Mouse (Mus musculus) large intestine, adult 2 months (tissue): ENCODE data around the gene Dusp16. TPM values are rescaled to one million over a fixed set of nuclear protein-coding genes. Genes with fewer than 3 reads are reported as not detected.
A peak's percentile ranks its signal among the peaks of the same experiment; 100 is the strongest.

Experiments
- DNase-seq: peaks from one replicate; pipeline ENCODE4 v3.0.0-alpha.2; 2012; ENCODE audit warnings: low read depth, low spot score
- WGBS: fragments of 180-500 bp; shearing (Covaris S2); methylation state at CpG from one replicate; pipeline ENCODE4 v1.1.7; 2018; 5-methylcytosine and 5-hydroxymethylcytosine counted together
- polyA plus RNA-seq: library from polyadenylated mRNA; depleted of rRNA; stranded (reverse); fragments of >200 nt; gene quantifications from 2 replicates; pipeline ENCODE4 v1.2.3, GENCODE M21; 2012

The Dusp16 gene
- polyA plus RNA-seq, 1 experiment, result 9.3 TPM

DNA sequence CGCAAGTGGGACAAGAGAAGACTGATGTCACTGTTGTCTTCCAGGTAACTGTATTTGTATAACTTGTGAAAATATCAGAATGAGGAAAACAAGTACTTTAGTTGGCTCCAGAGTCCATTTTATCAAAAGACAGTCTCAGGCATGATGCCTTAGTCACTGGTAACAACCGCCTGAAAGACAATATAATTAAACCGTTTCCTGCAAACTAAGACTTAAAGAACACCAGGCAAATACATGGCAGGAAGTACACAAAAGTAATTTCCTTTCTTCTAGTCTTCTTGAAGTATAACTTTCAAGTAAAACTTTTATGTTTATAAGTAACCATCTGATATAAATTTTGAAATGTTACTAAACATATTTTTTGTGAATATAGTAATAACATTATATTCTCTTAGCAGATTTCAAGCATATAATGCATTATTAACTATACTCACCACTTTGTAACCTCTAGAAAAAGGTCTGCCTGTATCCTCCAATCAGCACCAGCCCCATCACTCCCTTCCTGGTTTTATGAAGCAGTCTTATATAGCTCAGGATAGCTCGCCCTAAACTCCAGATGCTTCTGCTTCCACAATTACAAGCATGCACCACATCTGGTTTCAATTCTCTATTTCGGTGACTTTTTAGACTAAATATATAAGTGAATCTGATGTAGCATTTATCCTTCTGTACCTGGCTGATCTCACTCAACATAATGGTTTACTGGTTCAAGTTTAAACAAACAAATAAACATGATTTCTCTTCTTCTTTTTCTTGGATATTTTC, 40.4 kb downstream of the Dusp16 start:
- WGBS, result 56% methylated on average over 5 of the region's 5 CpGs

DNA sequence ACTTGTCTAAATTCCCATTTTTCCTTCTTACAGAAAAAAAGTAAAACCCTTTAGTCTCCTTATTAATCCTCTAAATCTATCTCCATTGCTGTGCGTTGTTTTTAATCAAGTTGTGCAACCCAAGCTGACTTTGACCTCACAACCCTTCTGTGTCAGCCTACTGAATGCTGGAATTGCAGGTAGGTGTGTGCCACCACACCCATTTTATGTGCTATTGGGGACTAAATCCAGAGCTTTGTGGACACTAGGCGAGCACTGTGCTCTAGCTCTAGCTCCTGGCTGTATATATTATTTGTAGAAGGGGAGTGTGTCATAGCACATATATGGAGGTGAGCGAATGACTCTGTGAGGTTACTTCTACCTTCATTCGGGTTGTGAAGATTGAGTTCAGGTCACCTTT, 41.3 kb downstream of the Dusp16 start:
- 39% methylated on average over 4 of the region's 4 CpGs for WGBS
- peak; percentile 81 for DNase-seq

More for the DNA sequence above, 40.4 kb downstream of the Dusp16 start:
- DNase-seq, result no peak

DNA sequence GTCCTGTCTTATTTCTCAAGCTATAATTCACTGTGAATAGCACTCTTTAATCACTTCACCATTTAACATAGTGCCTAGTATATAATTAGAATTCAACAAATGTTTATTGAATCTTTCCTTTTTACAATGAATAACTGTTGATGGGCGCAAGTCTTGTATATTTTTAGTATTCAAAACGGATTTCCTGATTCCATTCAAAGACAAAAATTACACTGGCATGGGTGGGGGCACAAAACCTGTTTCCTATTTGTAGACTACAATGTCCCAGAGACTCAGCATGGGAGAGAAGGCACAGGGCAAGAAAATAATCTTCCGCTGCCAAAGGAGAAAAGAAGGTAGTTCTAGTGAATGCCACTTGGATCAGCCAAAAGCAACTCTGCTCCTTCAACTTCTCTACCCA, 44.3 kb downstream of the Dusp16 start:
- WGBS, result 91% methylated on average over 3 of the region's 3 CpGs
- DNase-seq, result no peak

DNA sequence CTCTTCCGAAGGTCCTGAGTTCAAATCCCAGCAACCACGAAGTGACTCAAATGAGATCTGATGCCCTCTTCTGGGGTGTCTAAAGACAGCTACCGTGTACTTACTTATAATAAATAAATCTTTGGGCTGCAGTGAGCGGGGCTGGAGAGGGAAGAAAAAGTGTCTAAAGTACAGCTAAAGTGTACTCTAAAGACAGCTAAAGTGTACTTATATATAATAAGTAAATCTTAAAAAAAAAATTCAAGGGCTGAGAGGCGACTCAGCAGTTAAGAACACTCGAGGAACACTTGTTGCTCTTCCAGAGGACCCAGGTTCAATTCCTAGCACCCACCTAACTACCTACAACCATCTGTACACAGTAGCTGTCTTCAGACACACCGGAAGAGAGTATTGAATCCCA, 46.5 kb downstream of the Dusp16 start:
- 93% methylated on average over 7 of the region's 7 CpGs for WGBS
- DNase-seq, result no peak

DNA sequence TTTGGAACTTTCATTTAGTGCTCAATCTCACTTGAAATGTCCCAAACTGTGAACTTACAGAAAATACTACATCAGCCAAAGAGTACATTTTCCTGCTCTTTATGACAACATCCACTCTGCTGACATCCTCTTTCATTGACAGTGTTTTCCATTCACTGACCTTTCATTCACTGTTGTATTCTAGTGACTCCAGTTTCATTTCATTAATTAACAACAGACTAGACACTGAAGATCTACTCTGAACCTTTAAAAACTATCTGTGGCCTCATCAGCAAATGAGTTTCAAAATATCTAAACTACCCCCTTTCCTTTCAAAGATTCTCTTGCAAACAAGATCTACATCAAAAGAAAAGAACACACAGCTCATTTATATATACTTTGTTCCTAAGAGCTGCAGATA, 48.9 kb downstream of the Dusp16 start:
- DNase-seq, result no peak

DNA sequence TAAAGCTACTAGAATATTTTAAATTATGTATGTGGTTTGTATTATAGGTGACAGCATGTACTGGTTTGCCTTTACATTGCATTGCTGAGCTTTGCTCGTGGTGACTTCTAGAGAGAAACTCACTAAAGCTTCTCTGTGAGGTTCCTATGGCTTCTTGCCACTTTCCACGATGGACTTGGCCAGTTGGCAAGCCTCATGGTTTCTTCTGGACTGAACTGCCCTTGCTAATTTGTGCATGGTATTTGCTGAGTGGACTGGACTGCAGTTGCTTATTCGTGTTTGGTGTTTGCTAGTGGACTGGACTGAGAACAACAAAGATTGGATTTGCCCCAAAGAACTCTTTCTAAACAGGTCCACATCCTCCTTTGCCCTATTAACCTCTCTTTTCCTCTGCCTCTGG, 55.6 kb downstream of the Dusp16 start:
- DNase-seq, result no peak
- WGBS, result 71% methylated on average over 3 of the region's 3 CpGs

DNA sequence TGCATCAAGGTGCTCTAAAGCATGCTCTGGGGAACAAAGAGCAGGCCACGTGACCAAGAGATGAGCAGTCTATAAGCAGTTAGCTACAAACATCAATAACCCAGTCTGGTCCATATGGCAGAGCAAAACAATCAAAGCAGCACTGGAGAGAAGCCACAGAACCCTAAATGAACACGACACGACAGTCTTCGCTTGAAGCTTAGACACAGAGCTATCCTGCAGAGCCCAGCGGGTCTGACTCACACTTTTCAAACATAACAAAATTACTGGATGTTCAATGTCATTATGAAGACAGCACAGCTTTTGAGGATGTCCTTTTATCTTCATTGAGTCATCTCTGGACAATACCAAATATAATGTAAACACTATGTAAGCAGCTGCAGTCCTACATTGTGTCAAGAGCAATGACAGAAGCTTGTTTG, 58.6 kb downstream of the Dusp16 start:
- WGBS, result 79% methylated on average over 5 of the region's 5 CpGs
- no peak for DNase-seq

DNA sequence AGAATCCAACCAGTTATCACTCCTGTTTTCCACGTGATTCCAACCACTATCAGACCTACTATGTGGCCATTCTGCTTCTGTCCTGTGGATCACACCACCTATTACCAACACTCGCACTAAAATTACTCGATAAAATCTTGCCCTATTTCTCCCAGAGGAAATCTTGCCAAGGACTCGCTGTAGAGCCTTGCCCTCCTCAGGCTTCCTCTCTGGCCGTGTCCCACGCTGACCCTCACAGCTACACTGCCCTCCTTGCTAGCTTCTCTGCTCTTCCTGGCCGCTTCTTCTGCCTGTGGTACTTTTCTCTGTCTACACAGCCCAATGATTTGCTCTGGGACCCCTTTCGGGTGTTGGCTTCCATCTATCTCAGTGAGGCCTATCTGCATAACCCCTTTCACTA, 59.6 kb downstream of the Dusp16 start:
- DNase-seq, result no peak
- 92% methylated on average over 8 of the region's 8 CpGs for WGBS

DNA sequence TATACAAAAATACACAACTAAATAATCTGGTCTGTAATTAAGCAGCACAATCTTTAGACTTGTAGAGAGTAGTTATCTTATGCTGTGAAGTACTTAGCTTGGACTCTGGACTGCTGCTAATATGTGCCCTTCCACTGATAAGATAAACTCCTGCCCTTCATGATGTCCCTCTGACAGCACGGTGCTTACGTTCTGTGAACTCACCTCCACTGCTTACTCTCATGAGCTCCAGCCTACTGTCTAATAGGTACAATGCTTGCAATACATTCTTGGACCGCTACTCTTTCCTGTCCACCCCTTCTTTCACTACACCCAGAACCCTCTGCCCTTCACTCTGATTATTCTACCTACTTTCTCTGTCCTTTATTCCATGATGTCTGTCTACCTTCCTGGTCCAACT, 61.4 kb downstream of the Dusp16 start:
- DNase-seq, result no peak
- WGBS, result 50% methylated on average over 3 of the region's 3 CpGs

DNA sequence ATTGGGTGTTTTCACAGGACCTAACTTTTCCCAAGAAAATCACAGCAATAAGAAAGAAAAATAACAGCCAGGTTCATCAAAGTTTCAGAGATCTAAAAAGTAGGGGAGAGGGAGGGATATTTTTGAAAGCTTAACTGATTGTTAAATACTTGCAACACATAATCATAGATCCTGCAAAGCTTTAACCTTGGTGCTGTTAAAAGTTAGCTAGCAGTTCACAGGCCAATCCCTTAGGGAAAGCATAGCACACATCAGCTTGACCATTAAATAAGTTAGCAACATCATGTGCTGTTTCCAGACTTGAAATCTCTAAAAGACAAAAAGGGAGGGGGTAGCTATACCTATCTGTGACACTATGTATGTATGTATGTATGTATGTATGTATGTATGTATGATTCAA, 67.0 kb downstream of the Dusp16 start:
- DNase-seq, result no peak

DNA sequence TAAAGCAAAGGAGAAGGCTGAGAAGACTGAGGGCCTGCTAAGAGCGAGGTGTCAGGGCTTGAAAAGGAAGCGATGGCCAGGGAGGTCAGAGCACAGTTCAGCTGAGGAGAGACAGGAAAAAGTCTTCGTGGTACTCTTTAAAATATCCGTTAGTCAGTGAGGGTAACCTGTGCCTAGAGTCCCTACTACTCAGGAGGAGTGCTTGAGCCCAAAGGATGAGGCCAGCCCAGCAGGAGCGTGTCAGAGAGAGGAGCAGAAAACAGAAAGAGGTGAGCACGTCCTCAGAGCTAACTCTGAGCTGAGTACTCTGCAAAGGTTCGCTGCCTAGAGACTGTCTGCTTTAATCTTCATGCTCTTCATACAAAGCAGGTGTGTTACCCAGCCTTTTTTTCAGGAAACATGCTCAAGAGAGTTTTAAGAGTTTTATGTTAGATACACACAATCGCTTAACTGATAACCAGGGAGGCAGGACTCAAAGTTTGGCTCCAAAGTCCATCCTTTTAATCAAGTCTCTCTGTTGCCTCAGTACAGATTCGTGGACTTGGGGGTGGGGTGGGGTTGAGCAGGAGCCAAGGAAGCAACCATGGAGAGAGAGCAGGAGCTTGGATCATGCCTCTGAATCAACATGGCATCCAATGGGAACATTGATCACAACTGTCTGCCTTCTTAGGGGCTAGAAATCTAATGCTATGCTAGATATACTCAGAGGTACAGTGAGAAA, 68.4 kb downstream of the Dusp16 start:
- DNase-seq, result peak; percentile 78
- 35% methylated on average over 9 of the region's 9 CpGs for WGBS

DNA sequence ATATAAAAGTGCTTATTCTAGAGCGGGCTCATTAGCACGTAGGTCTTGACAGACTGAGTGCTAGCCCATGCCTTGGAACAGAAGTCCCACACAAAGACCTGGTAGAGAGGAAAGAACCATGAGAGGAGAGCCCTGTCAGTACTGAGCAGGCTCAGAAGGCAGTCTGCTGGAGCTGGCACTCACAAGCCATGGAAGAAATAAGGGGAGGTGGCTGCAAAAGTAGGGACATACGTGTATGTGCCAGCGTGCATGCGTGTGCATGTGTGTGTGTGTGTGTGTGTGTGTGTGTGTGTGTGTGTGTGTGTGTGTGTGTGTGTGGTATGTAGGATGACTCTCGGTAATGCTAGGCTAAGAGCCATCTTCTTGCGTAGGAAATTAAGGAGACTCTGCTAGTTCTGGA, 69.1 kb downstream of the Dusp16 start:
- WGBS, result 70% methylated on average over 7 of the region's 7 CpGs
- no peak for DNase-seq

DNA sequence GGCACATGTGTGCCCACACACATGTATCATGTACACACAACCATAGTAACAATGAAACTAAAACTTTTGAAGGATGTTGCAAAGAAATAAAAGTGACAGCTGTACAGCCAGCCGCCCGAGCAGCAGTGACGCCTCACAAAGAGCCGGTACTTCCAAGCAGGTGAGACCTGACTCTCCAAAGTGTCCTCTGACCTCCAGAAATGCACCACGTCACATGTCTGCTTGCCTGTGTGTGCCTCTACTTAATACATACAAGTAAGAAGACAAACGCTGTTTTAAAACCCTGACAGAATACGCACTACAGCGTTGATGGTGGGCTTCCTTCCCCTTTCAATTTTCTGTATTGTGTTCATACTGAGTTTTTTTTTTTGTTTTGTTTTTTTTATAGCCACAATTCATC, 69.5 kb downstream of the Dusp16 start:
- no peak for DNase-seq
- 72% methylated on average over 8 of the region's 8 CpGs for WGBS

DNA sequence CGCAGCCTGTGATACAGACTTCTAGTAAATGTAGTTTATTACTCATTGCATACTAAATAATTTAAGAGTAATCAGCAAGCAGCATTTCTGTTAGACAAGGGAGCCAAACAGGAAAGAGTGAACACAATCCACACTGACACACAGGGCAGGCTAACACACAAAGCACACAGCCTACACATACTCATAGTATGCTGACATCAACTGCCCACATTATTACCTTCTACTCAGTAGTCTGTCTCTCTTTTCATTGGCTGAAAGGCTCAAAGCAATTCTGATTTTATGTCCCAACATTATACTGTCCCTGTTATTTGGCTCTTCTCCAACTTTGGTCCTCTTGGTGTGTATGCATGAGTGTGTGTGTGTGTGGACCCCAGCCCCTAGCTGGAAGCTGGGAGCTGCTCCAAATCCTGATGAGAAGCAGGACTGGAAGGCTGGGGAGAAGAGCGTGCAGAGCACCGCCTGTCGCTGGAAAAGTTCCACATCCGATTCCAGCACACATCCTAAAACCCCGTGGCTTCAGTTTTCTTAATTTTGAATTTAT, 70.6 kb downstream of the Dusp16 start:
- WGBS, result 80% methylated on average over 6 of the region's 6 CpGs
- DNase-seq, result no peak

DNA sequence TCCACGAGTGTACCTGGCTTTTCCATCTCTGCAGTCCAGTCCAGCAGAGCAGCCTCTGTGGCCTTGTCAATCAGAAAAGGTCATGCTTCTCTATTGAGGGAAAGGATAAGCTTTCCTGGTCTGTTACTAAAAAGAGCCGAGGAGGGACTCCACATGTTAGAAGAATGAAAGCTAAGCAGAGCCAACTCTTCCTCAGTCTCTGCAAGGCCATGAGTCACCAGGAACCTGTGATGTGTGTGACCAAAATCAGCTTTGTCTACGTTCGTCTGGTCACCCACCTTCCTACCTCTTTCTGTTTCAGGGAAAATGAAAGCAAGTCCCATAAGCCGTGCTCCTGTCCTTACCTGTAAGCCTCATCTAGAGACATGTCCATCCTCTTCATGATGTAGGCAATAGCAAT, 72.3 kb downstream of the Dusp16 start:
- no peak for DNase-seq
- WGBS, result 87% methylated on average over 5 of the region's 5 CpGs

DNA sequence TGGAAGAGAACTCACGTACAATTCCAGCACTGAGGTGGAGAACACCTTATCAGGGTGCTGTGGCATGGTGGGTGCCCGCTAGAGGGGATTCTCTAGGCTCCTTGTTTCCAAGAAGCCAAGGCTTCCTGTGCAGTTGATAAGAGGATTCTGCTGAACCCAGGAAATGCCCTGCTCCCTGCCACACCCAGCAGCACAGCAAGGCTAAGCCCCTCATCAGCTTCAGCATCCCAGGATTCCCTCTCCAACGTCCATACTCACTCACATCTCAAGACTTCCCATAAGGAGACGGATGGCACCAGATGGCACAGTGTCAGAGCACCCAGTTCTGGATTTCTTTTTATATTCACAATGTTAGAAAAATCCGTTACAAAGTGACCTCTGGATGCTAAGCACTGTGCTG, 73.3 kb downstream of the Dusp16 start:
- no peak for DNase-seq
- WGBS, result 88% methylated on average over 5 of the region's 5 CpGs

DNA sequence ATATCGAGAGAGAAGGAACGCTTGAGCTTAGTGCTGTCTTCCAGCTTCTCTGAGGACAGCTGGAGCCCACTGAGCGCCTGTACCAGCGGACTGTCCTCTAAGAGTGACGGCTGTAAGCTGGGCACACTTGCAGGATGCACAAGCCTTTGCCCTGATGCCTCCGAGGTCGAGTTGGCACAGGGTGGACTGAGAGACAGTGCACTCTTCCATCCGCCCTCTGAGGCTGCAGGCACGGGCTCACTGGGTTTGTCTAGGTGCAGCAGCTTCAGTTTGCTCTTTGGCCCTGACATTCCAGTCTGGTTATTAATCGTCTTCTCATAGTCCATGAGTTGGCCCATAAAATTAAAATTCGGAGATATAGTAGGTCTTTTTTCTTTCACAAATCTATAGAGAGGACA, 73.8 kb downstream of the Dusp16 start:
- no peak for DNase-seq
- WGBS, result 78% methylated on average over 11 of the region's 11 CpGs

DNA sequence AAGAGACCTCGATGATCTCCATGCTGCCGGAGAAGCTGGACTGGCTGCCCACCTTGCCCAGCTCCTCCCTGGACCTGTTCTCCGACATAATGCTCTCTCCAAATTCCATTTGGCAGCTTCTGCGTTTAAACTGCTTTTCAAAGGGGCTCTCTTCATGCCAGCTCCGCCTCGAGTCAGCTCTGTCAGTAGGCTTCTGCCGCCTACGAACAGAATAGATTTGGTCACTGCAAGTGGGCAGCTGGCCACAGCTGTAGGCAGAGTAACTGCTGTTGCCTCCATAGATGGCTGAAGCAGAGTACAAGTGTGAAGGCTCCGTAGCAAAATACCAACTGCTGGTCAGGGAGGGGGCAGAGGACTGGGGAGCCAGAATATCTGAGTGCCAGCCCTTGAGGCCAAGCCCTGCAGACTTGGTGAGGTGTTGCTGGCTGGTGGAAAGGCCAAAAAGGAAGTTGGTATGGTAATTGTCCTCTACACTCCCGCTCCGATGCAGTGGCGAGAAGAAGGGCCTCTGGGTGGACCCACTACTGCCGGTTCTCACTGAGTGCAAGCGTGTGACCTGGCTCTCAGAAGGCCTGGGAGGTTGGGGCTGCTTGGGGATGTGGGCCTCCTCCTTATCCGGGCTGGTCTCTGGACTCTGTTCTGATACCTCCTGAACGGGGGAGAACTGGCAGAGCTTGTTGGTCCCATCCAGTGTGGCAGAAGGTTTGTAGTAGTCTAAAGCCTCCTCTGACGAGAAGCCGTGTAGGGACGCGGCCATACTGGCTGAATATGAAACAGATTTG, 74.3 kb downstream of the Dusp16 start:
- WGBS, result 87% methylated on average over 20 of the region's 20 CpGs
- DNase-seq, result no peak

DNA sequence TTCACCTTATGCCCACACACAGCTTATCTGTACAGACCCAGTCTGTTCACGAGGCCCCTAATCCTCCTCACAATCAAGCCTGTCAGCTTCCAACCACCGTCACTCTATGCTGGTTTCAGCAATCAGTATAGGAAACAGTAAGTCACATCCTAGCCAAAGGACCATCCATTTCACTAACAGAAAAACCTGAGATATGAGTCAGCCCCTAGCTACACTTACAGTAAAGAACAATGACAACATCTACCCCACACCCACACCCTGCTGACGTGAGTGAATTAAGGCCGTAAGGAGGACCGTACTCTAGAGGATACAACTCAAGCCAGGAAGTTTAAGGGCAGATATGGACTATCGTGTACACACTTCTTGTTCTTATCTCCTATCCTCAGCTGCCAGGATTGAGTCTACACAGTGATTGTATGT, 76.2 kb downstream of the Dusp16 start:
- DNase-seq, result no peak
- 78% methylated on average over 6 of the region's 6 CpGs for WGBS

DNA sequence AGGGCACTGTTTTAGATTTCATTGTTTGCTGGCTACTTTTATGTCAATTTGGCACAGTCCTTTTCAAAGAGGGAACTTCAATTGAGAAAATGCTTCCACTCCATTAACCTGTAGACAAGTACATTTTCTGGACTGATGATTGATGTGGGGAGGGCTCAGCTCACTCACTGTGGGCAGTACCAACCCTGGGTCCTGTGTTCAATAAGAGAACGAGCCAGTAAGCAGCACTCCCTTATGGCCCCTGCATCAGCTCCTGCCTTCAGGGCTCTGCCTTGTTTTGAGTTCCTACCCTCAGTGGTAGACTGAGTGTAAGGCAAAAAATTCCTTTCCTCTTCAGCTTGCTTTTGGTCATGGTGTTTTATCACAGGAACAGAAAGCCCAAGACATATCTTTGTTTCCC, 78.5 kb downstream of the Dusp16 start:
- 80% methylated on average over 1 of the region's 1 CpGs for WGBS
- DNase-seq, result no peak
